Mouse (Mus musculus): ENCODE measurements around the gene Slc25a47.
A peak's percentile ranks its signal among the peaks of the same experiment; 100 is the strongest.

Slc25a47 gene

GRCm38 (mm10) chr12:108901346-108901745 lies 65.5 kb downstream of the Slc25a47 start:
- DNase-seq (ENCODE audit: low read depth, low spot score) = no peak
- no peaks in the 10 kb centered on the region for H3K36me3 ChIP-seq (ENCODE audit: control insufficient read depth, insufficient read depth, low read length, poor library complexity, severe bottlenecking)
- no peaks in the 10 kb centered on the region for H3K27me3 ChIP-seq (ENCODE audit: control insufficient read depth, insufficient read depth, low read length, poor library complexity, severe bottlenecking)

GRCm38 (mm10) chr12:108902940-108903339 lies 67.1 kb downstream of the Slc25a47 start:
- no peaks in the 10 kb centered on the region for H3K27me3 ChIP-seq (ENCODE audit: control insufficient read depth, insufficient read depth, low read length, poor library complexity, severe bottlenecking)
- DNase-seq (ENCODE audit: low read depth, low spot score) = peak; percentile 75

GRCm38 (mm10) chr12:108903600-108904275 lies 67.9 kb downstream of the Slc25a47 start:
- DNase-seq (ENCODE audit: low read depth, low spot score) = peak; percentile 61

More at GRCm38 (mm10) chr12:108902940-108903339, 67.1 kb downstream of the Slc25a47 start:
- H3K36me3 ChIP-seq (ENCODE audit: control insufficient read depth, insufficient read depth, low read length, poor library complexity, severe bottlenecking) = no peaks in the 10 kb centered on the region

GRCm38 (mm10) chr12:108904276-108904653 lies 68.4 kb downstream of the Slc25a47 start:
- H3K27me3 ChIP-seq (ENCODE audit: control insufficient read depth, insufficient read depth, low read length, poor library complexity, severe bottlenecking) = no peaks in the 10 kb centered on the region
- no peak for DNase-seq (ENCODE audit: low read depth, low spot score)

More at GRCm38 (mm10) chr12:108903600-108904275, 67.9 kb downstream of the Slc25a47 start:
- no peaks in the 10 kb centered on the region for H3K27me3 ChIP-seq (ENCODE audit: control insufficient read depth, insufficient read depth, low read length, poor library complexity, severe bottlenecking)
- H3K36me3 ChIP-seq (ENCODE audit: control insufficient read depth, insufficient read depth, low read length, poor library complexity, severe bottlenecking) = no peaks in the 10 kb centered on the region

GRCm38 (mm10) chr12:108905620-108906302 lies 69.9 kb downstream of the Slc25a47 start:
- H3K36me3 ChIP-seq (ENCODE audit: control insufficient read depth, insufficient read depth, low read length, poor library complexity, severe bottlenecking) = no peaks in the 10 kb centered on the region
- no peaks in the 10 kb centered on the region for H3K27me3 ChIP-seq (ENCODE audit: control insufficient read depth, insufficient read depth, low read length, poor library complexity, severe bottlenecking)
- no peak for DNase-seq (ENCODE audit: low read depth, low spot score)

More at GRCm38 (mm10) chr12:108904276-108904653, 68.4 kb downstream of the Slc25a47 start:
- no peaks in the 10 kb centered on the region for H3K36me3 ChIP-seq (ENCODE audit: control insufficient read depth, insufficient read depth, low read length, poor library complexity, severe bottlenecking)

GRCm38 (mm10) chr12:108906398-108906797 lies 70.6 kb downstream of the Slc25a47 start:
- H3K36me3 ChIP-seq (ENCODE audit: control insufficient read depth, insufficient read depth, low read length, poor library complexity, severe bottlenecking) = no peaks in the 10 kb centered on the region
- no peak for DNase-seq (ENCODE audit: low read depth, low spot score)

More at GRCm38 (mm10) chr12:108906398-108906797, 70.6 kb downstream of the Slc25a47 start:
- H3K27me3 ChIP-seq (ENCODE audit: control insufficient read depth, insufficient read depth, low read length, poor library complexity, severe bottlenecking) = no peaks in the 10 kb centered on the region

Data from splenic B cell, adult 2 months (primary cell).